Mouse (Mus musculus) CH12F3 (cell line): ENCODE data around the gene 3830403N18Rik.
"Not testable (repeated sequence)": the region's sequence is repeated elsewhere in the genome, so short reads cannot be mapped to it uniquely, and the experiment has no call there.

ENCODE experiments used
- in situ Hi-C: fragments of 300-500 bp; cut with MboI; formaldehyde crosslinking; loops from 2 replicates; pipeline ENCODE4 v1.14.3; 2020; ENCODE audit warnings: low sequenced_read_pairs

The 3830403N18Rik gene

GRCm38 (mm10) chrX:56136336-56136909, at the start of gene 3830403N18Rik:
Gene 3830403N18Rik, plus strand, starts transcription at chrX:56136572.
- in situ Hi-C loops: not testable (repeated sequence)

- in situ Hi-C loops: no loop called here
Measured at GRCm38 (mm10) chrX:56151396-56151795, 15.0 kb downstream of the 3830403N18Rik start.

GRCm38 (mm10) chrX:56186449-56186848, 50.1 kb downstream of the 3830403N18Rik start:
- in situ Hi-C loops: not testable (repeated sequence)
